Mouse (Mus musculus) embryonic facial prominence, embryonic 13.5 days (tissue): ENCODE measurements around the gene Epha6. TPM values are rescaled to one million over a fixed set of nuclear protein-coding genes. Genes with fewer than 3 reads are reported as not detected.

Source experiments
- ATAC-seq: fragments of 200-750 bp; cut with Nextera tagmentation; 2 replicates; pipeline ENCODE4 v1.8.0; 2017; ENCODE audit warnings: low read depth; ENCODE audit not compliant: insufficient number of reproducible peaks, insufficient read depth, low FRiP score, low TSS enrichment
- H3K27ac ChIP-seq: fragments of 300-500 bp; sonication (generic); 2 replicates; pipeline ENCODE4 v1.5.1; 2015; ENCODE audit warnings: moderate library complexity, mild to moderate bottlenecking, inconsistent platforms
- H3K27me3 ChIP-seq: fragments of 300-500 bp; sonication (generic); 2 replicates; pipeline ENCODE4 v1.6.1; 2015; ENCODE audit warnings: mild to moderate bottlenecking, inconsistent platforms
- H3K36me3 ChIP-seq: fragments of 300-500 bp; sonication (generic); 2 replicates; pipeline ENCODE4 v1.6.1; 2015; ENCODE audit warnings: mild to moderate bottlenecking, inconsistent platforms
- H3K4me1 ChIP-seq: fragments of 300-500 bp; sonication (generic); 2 replicates; pipeline ENCODE4 v1.6.1; 2015; ENCODE audit warnings: inconsistent platforms
- H3K4me2 ChIP-seq: fragments of 300-500 bp; sonication (generic); 2 replicates; pipeline ENCODE4 v1.6.1; 2015; ENCODE audit warnings: moderate library complexity, mild to moderate bottlenecking, inconsistent platforms
- H3K4me3 ChIP-seq: fragments of 300-500 bp; sonication (generic); 2 replicates; pipeline ENCODE4 v1.5.1; 2015; ENCODE audit warnings: mild to moderate bottlenecking, inconsistent platforms
- H3K9ac ChIP-seq: fragments of 300-500 bp; sonication (generic); 2 replicates; pipeline ENCODE4 v1.6.1; 2015; ENCODE audit warnings: mild to moderate bottlenecking, inconsistent platforms
- H3K9me3 ChIP-seq: fragments of 300-500 bp; sonication (generic); 2 replicates; pipeline ENCODE4 v1.6.1; 2016; ENCODE audit warnings: inconsistent platforms
- WGBS: fragments of 180-500 bp; shearing (Covaris S2); methylation state at CpG from one replicate; pipeline ENCODE4 v1.1.7; 2015; ENCODE audit warnings: mixed read lengths; 5-methylcytosine and 5-hydroxymethylcytosine counted together
- polyA plus RNA-seq: library from polyadenylated mRNA; unstranded; fragments of >200 nt; fragmentation: Nextera tagmentation; extraction: Ambion mirVana; gene quantifications from 2 replicates; pipeline ENCODE4 v1.2.1, GENCODE M21; 2015

Epha6 gene
- polyA plus RNA-seq, 1 experiment from 2014 or later = 0.76 TPM

GRCm38 (mm10) chr16:59715524-59715923 lies 889.8 kb downstream of the Epha6 start:
- no peaks in the 10 kb centered on the region for H3K9me3 ChIP-seq

GRCm38 (mm10) chr16:59693230-59693629 lies 912.1 kb downstream of the Epha6 start:
- Histone ChIP-seq H3K9ac (no peak overlapping the region), H3K27me3 (no peaks in the 10 kb centered on the region), H3K4me3 (no peak overlapping the region), H3K36me3 (no peaks in the 10 kb centered on the region), H3K4me1 (no peaks in the 10 kb centered on the region), H3K4me2 (no peak overlapping the region), H3K27ac (no peak overlapping the region), H3K9me3 (no peaks in the 10 kb centered on the region)
- WGBS = 90% methylated on average over 7 of the region's 7 CpGs
- no peak for ATAC-seq

More at GRCm38 (mm10) chr16:59715524-59715923, 889.8 kb downstream of the Epha6 start:
- no peaks in the 10 kb centered on the region for H3K27me3 ChIP-seq
- H3K9ac ChIP-seq = no peak overlapping the region
- no peak overlapping the region for H3K4me3 ChIP-seq
- H3K4me2 ChIP-seq = no peak overlapping the region
- WGBS = 85% methylated on average over 4 of the region's 4 CpGs
- no peak for ATAC-seq
- no peak overlapping the region for H3K27ac ChIP-seq
- no peaks in the 10 kb centered on the region for H3K4me1 ChIP-seq
- H3K36me3 ChIP-seq = no peaks in the 10 kb centered on the region

GRCm38 (mm10) chr16:59689120-59689519 lies 916.2 kb downstream of the Epha6 start:
- H3K4me2 ChIP-seq = no peak overlapping the region
- no peaks in the 10 kb centered on the region for H3K36me3 ChIP-seq
- no peaks in the 10 kb centered on the region for H3K27me3 ChIP-seq
- no peak overlapping the region for H3K9ac ChIP-seq
- no peak for ATAC-seq
- H3K27ac ChIP-seq = no peak overlapping the region
- no peak overlapping the region for H3K4me3 ChIP-seq
- H3K4me1 ChIP-seq = no peaks in the 10 kb centered on the region
- WGBS = 93% methylated on average over 5 of the region's 5 CpGs
- no peaks in the 10 kb centered on the region for H3K9me3 ChIP-seq

DNA sequence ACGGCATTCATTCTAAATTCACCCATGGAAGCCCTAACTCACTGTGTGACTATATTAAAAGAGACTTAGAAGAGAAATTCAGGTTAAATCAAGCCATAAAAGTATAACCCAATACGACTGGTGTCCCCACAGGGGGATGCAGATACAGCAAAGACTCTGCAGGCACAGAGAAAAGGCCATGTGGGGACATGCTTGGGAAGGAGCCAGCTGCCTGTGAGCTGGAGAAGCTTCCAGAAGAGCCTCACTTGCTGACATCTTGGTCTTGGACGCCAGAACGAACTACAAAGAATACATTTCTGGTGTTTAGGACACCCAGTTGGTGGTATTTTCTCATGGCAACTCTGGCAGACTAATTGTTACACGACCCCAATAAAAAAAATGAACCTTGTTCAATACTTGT lies 920.2 kb downstream of the Epha6 start:
- Histone ChIP-seq H3K4me1 (peaks cover 2% of the 10 kb centered on the region; the same call in 1 of the 2 replicates), H3K27ac (no peak overlapping the region), H3K4me3 (no peak overlapping the region), H3K9me3 (no peaks in the 10 kb centered on the region), H3K9ac (no peak overlapping the region), H3K4me2 (no peak overlapping the region), H3K36me3 (no peaks in the 10 kb centered on the region), H3K27me3 (no peaks in the 10 kb centered on the region)
- WGBS = 74% methylated on average over 5 of the region's 5 CpGs
- ATAC-seq = no peak

GRCm38 (mm10) chr16:59683434-59683833 lies 921.9 kb downstream of the Epha6 start:
- Histone ChIP-seq H3K4me2 (no peak overlapping the region), H3K4me1 (peaks cover 2% of the 10 kb centered on the region; the same call in 1 of the 2 replicates), H3K9ac (no peak overlapping the region), H3K27ac (no peak overlapping the region), H3K4me3 (no peak overlapping the region), H3K9me3 (no peaks in the 10 kb centered on the region), H3K36me3 (no peaks in the 10 kb centered on the region), H3K27me3 (no peaks in the 10 kb centered on the region)
- WGBS = 5% methylated on average over 8 of the region's 8 CpGs
- ATAC-seq = peak; percentile 69; the same call in 1 of the 2 replicates

GRCm38 (mm10) chr16:59682216-59682891 lies 923.0 kb downstream of the Epha6 start:
- Histone ChIP-seq H3K4me2 (no peak overlapping the region), H3K27me3 (no peaks in the 10 kb centered on the region), H3K4me1 (peaks cover 2% of the 10 kb centered on the region; the same call in 1 of the 2 replicates), H3K4me3 (no peak overlapping the region), H3K27ac (no peak overlapping the region), H3K9me3 (no peaks in the 10 kb centered on the region), H3K36me3 (no peaks in the 10 kb centered on the region), H3K9ac (no peak overlapping the region)
- 79% methylated on average over 8 of the region's 8 CpGs for WGBS
- no peak; the same call in 1 of the 2 replicates for ATAC-seq

DNA sequence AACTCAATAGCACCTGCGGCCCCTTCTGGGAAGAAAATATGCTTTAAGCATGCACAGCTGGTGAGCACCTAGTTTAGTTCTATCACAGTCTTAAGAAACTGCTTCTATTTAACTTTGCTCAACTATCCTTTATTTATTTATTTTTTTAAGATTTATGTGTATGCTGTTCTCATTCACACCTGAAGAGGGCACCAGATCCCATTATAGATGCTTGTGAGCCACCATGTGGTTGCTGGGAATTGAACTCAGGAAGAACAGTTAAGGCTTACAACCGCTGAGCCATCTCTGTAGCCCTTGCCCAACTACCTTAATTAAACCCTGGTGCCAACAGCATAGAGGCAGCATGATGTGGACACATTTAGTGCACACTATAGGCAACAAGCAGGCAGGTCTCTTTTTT lies 938.4 kb downstream of the Epha6 start:
- Histone ChIP-seq H3K27me3 (no peaks in the 10 kb centered on the region), H3K4me3 (no peak overlapping the region), H3K27ac (no peak overlapping the region), H3K4me2 (no peak overlapping the region), H3K9me3 (no peaks in the 10 kb centered on the region), H3K9ac (no peak overlapping the region), H3K36me3 (no peaks in the 10 kb centered on the region), H3K4me1 (peaks cover 7% of the 10 kb centered on the region; the same call in 1 of the 2 replicates)
- WGBS = 88% methylated on average over 2 of the region's 2 CpGs
- ATAC-seq = no peak

DNA sequence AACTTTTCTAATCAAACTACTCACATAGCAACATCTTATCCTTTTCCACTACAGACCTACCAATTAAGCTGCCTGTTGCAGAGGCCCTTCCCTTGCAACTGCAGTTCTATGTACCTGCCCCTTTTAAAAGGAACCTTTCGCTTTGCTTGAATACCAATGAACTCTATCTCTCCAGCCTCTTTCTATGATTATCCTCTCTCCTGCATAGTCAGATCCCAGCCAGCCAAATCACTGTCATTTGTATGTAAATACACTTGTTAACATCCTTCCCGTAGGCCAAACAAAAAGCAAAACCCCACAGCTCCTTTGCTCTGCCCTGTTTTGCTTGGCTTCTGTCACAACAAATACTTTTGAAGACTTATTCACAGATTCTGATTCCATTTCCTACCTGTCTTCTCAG lies 961.6 kb downstream of the Epha6 start:
- WGBS = 62% methylated on average over 2 of the region's 2 CpGs

DNA sequence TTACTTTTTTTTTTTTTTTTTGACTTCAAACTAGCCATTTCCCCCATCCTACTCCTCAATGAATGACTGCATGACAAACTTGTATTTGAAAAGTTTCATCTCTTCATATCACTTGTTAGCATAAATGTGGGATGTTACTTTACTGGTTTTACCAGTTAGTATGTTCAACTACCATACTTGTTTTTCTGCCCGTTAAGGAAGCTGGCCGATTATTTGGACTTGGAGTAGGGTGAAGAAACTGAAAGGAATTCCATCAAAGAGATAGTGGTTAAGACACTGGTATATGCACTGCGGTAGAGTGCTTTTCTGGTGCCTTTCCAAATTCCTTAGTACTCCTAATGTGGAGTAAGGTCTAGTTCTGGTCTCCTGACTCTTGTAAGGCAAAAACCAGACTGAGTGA lies 965.3 kb downstream of the Epha6 start:
- H3K9me3 ChIP-seq = no peaks in the 10 kb centered on the region
- H3K4me1 ChIP-seq = 0 out of 2 replicates have a peak, but pooled peaks cover 4% of the 10 kb centered on the region
- H3K27ac ChIP-seq = peak overlapping the region; percentile 99; the same call in 1 of the 2 replicates
- H3K27me3 ChIP-seq = no peaks in the 10 kb centered on the region
- no peaks in the 10 kb centered on the region for H3K36me3 ChIP-seq
- H3K4me3 ChIP-seq = no peak overlapping the region
- H3K9ac ChIP-seq = no peak overlapping the region
- no peak for ATAC-seq
- WGBS = 80% methylated on average over 3 of the region's 3 CpGs
- peak overlapping the region; percentile 73 for H3K4me2 ChIP-seq

More for the DNA sequence above, 961.6 kb downstream of the Epha6 start:
- Histone ChIP-seq H3K9ac (no peak overlapping the region), H3K9me3 (no peaks in the 10 kb centered on the region), H3K36me3 (no peaks in the 10 kb centered on the region), H3K4me2 (no peak overlapping the region), H3K27me3 (no peaks in the 10 kb centered on the region), H3K27ac (no peak overlapping the region), H3K4me1 (no peaks in the 10 kb centered on the region), H3K4me3 (no peak overlapping the region)
- no peak for ATAC-seq

DNA sequence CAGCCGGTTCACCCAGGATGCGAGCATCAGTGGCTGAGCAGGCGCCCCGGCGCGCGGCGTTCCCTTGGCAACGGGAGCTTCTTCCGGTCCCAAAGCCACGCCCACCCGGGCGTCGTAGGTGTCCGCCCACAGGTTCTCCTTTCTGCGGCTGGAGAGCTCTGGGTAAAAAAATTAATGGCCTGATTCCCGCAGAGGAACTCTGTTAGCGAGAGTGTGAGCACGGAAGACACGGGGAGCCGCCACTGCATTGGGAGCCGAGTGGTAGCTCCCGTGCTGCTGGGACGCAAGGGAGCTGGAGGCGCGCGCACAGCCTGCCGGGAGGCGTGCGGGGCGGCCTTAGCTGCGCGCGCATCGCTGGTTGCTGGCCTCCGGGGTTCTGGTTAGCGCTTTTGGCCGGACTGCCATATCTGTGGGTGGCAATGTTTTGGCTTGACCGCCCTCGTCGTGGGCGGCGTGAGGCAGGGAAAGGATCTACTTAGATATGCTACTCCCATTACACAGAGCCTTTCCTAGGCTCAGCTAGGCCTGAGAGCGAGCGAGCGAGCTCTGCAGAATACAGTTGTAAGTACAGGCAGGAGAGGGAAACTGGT lies 966.1 kb downstream of the Epha6 start, which contains the start of gene Arl6:
Gene Arl6 (minus strand): TSS at position 290 of the 590 bp plus-strand sequence.
- H3K27me3 ChIP-seq = no peaks in the 10 kb centered on the region
- under 1% methylated on average over 46 of the region's 46 CpGs for WGBS
- peak; percentile 94 for ATAC-seq

GRCm38 (mm10) chr16:59634598-59634997 lies 970.7 kb downstream of the Epha6 start:
- peaks cover 13% of the 10 kb centered on the region for H3K36me3 ChIP-seq
- no peak overlapping the region for H3K4me3 ChIP-seq
- no peak overlapping the region for H3K4me2 ChIP-seq
- no peak for ATAC-seq
- H3K27ac ChIP-seq = no peak overlapping the region
- H3K27me3 ChIP-seq = no peaks in the 10 kb centered on the region
- WGBS = 83% methylated on average over 2 of the region's 2 CpGs
- no peaks in the 10 kb centered on the region for H3K9me3 ChIP-seq
- H3K9ac ChIP-seq = no peak overlapping the region
- 0 out of 2 replicates have a peak, but pooled peaks cover 4% of the 10 kb centered on the region for H3K4me1 ChIP-seq

More for the DNA sequence above, 966.1 kb downstream of the Epha6 start, which contains the start of gene Arl6:
- Histone ChIP-seq H3K4me3 (peak within 1 kb of the TSS; percentile 74), H3K36me3 (0 out of 2 replicates have a peak, but pooled peaks cover 2% of the 10 kb centered on the region), H3K4me1 (0 out of 2 replicates have a peak, but pooled peaks cover 4% of the 10 kb centered on the region), H3K9ac (peak within 1 kb of the TSS; percentile 81), H3K4me2 (peak within 1 kb of the TSS; percentile 73), H3K27ac (peak within 1 kb of the TSS; percentile 99), H3K9me3 (no peaks in the 10 kb centered on the region)

DNA sequence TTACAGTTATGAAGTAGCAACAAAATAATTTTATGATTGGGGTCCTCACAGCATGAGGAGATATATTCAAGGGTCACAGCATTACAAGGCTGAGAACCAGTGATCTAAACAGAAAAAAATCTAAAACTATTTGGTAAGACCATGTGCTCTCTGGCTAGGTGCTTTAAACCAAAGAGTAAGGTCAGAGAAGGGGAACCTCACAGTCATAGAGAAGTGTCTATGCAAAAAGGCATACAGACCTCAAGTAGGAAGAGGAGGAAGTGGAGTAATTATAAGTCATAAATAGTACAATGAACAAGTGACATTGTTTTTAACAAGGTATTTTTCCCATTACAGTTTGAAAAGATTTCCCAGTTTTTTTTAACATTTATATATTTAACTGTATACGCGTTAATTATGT lies 983.8 kb downstream of the Epha6 start:
- Histone ChIP-seq H3K27ac (no peak overlapping the region), H3K9ac (no peak overlapping the region), H3K27me3 (no peaks in the 10 kb centered on the region), H3K4me1 (no peaks in the 10 kb centered on the region), H3K36me3 (no peaks in the 10 kb centered on the region), H3K4me3 (no peak overlapping the region), H3K9me3 (no peaks in the 10 kb centered on the region), H3K4me2 (no peak overlapping the region)
- no peak for ATAC-seq
- 99% methylated on average over 2 of the region's 2 CpGs for WGBS
